Mouse (Mus musculus): ENCODE measurements around the gene Slc12a4. TPM values are rescaled to one million over a fixed set of nuclear protein-coding genes. Genes with fewer than 3 reads are reported as not detected.
"Not testable (repeated sequence)": the region's sequence is repeated elsewhere in the genome, so short reads cannot be mapped to it uniquely, and the experiment has no call there.

The Slc12a4 gene
- polyA plus RNA-seq, 1 experiment from 2014 or later: 19.4 TPM

DNA sequence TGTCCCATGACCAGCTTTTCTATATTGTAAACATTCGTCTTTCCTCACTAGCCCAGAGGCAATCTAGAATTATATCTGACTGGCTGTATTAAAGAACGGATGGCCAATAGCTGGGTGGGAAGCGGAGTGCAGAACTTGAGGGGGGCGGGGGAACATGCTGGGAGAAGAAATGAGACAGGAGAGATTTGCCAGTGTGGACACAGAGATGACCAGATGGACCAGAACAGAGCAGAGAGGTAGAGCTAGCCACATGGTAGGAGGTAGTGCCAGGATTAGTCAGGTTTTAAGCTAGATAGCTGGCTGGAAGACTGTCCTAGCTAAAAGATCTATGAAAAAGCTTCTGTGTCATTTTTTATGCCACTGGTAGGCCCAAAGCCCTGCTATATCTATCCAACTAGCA lies 36.0 kb upstream of the Slc12a4 start:
- H3K4me2 ChIP-seq (ENCODE audit: low read depth, low read length): no peak overlapping the region
- ATAC-seq: no peak
- no peaks in the 10 kb centered on the region for H3K36me3 ChIP-seq (ENCODE audit: control insufficient read depth, insufficient read depth, low read length)
- no peaks in the 10 kb centered on the region for H3K9me3 ChIP-seq (ENCODE audit: control insufficient read depth, low read length)
- H3K4me3 ChIP-seq (ENCODE audit: low read length): no peak overlapping the region
- 83% methylated on average over 4 of the region's 4 CpGs for WGBS
- H3K9ac ChIP-seq (ENCODE audit: low read depth, low read length): no peak overlapping the region
- no peaks in the 10 kb centered on the region for H3K4me1 ChIP-seq (ENCODE audit: control insufficient read depth, insufficient read depth, low read length)
- no peak overlapping the region for H3K27ac ChIP-seq (ENCODE audit: low read length)
- no peaks in the 10 kb centered on the region for H3K27me3 ChIP-seq (replicated peaks; ENCODE audit: control insufficient read depth, insufficient read depth, low read length)

DNA sequence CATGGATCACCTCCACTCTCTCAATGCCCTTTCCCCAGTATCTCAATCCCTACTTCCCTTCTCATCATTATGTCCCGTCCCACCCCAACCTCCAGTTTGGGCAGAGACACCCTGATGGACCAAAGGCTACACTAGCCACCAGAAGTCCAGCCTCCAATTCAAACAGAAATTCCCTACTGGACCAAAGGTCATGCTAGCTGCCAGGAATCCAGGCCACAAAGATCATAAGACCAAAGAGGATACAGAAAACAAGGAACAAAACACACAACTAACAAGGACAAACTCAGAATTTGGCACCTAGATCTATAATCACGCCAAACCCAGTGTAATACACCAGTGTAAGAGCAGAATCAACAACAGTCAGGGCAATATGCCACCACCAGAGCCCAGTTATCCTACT lies 33.1 kb upstream of the Slc12a4 start:
- Histone ChIP-seq H3K4me2 (ENCODE audit: low read depth, low read length) (no peak overlapping the region), H3K4me1 (ENCODE audit: control insufficient read depth, insufficient read depth, low read length) (no peaks in the 10 kb centered on the region), H3K36me3 (ENCODE audit: control insufficient read depth, insufficient read depth, low read length) (no peaks in the 10 kb centered on the region), H3K4me3 (ENCODE audit: low read length) (no peak overlapping the region), H3K27me3 (replicated peaks; ENCODE audit: control insufficient read depth, insufficient read depth, low read length) (no peaks in the 10 kb centered on the region), H3K27ac (ENCODE audit: low read length) (no peak overlapping the region), H3K9ac (ENCODE audit: low read depth, low read length) (no peak overlapping the region), H3K9me3 (ENCODE audit: control insufficient read depth, low read length) (no peaks in the 10 kb centered on the region)
- WGBS: 86% methylated on average over 2 of the region's 2 CpGs
- ATAC-seq: no peak

DNA sequence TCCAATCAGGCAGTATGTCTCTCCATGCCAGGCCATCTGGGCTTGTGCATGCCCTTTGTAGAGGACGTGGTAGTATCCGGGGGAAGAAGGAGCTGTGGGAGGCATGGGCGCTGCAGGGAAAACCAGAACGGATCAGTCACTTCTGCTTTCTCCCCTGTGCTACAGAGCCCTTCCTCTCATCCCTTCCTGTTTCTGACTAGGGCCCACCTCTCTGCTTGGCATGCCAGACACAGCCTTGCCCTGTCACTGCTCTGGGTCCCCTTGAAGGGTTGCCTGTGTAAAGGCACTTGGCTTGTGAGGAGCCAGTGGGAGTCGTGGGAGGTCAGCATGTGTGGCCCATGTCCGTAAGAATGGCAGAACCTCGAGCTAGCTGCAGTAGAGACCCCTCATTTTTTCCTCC lies 30.5 kb upstream of the Slc12a4 start:
- Histone ChIP-seq H3K9me3 (ENCODE audit: control insufficient read depth, low read length) (no peaks in the 10 kb centered on the region), H3K27ac (ENCODE audit: low read length) (no peak overlapping the region), H3K4me1 (ENCODE audit: control insufficient read depth, insufficient read depth, low read length) (peaks cover 2% of the 10 kb centered on the region; the same call in 1 of the 2 replicates), H3K9ac (ENCODE audit: low read depth, low read length) (no peak overlapping the region), H3K36me3 (ENCODE audit: control insufficient read depth, insufficient read depth, low read length) (no peaks in the 10 kb centered on the region), H3K27me3 (replicated peaks; ENCODE audit: control insufficient read depth, insufficient read depth, low read length) (no peaks in the 10 kb centered on the region), H3K4me2 (ENCODE audit: low read depth, low read length) (no peak overlapping the region), H3K4me3 (ENCODE audit: low read length) (no peak overlapping the region)
- WGBS: 69% methylated on average over 7 of the region's 7 CpGs
- no peak for ATAC-seq

DNA sequence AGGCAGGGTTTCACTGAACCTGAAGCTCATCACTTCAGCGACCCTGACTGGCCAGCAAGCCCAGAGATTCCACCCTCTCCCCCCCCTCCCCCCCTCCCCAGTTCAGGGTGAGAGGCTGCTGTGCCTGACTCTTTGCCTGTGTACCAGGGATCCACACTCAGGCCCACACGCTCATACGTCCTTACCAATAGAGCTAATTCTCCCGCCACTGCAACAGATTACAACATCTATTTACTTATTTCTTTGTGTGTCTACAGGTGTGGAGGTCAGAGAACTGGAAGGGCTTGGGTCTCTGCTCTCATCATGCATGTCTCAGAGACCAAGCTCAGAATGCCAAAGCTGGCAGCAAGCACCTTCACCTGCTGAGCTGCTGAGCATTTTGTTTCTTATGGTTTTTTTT lies 27.3 kb upstream of the Slc12a4 start:
- no peaks in the 10 kb centered on the region for H3K36me3 ChIP-seq (ENCODE audit: control insufficient read depth, insufficient read depth, low read length)
- H3K27ac ChIP-seq (ENCODE audit: low read length): no peak overlapping the region
- ATAC-seq: no peak
- H3K4me2 ChIP-seq (ENCODE audit: low read depth, low read length): no peak overlapping the region
- H3K4me3 ChIP-seq (ENCODE audit: low read length): no peak overlapping the region
- WGBS: 59% methylated on average over 4 of the region's 4 CpGs
- H3K9ac ChIP-seq (ENCODE audit: low read depth, low read length): no peak overlapping the region
- H3K27me3 ChIP-seq (replicated peaks; ENCODE audit: control insufficient read depth, insufficient read depth, low read length): no peaks in the 10 kb centered on the region
- H3K4me1 ChIP-seq (ENCODE audit: control insufficient read depth, insufficient read depth, low read length): peaks cover 6% of the 10 kb centered on the region; the same call in 1 of the 2 replicates
- no peaks in the 10 kb centered on the region for H3K9me3 ChIP-seq (ENCODE audit: control insufficient read depth, low read length)

DNA sequence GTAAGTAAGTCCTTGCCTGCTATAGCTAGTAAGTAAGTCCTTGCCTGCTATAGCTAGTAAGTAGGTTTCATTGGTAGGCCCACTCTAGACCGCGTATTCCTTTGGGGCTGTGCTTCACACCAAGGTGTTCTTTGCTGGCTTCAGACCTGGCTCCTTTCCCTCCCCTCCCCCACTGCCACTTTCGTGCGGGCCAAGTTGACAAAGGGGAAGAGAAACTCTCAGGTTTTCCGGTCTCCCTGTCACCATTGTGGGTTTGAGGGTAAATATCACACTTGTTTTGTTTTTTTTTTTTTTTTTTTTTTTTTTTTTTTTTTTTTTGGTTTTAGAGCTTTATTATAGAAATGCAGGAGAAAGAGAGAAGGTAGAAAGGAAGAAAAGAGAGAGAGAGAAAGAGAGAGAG lies 26.6 kb upstream of the Slc12a4 start:
- no peak overlapping the region for H3K4me3 ChIP-seq (ENCODE audit: low read length)
- no peaks in the 10 kb centered on the region for H3K9me3 ChIP-seq (ENCODE audit: control insufficient read depth, low read length)
- H3K4me1 ChIP-seq (ENCODE audit: control insufficient read depth, insufficient read depth, low read length): peaks cover 6% of the 10 kb centered on the region; the same call in 1 of the 2 replicates
- no peak overlapping the region for H3K27ac ChIP-seq (ENCODE audit: low read length)
- WGBS: 61% methylated on average over 5 of the region's 5 CpGs
- no peak overlapping the region for H3K4me2 ChIP-seq (ENCODE audit: low read depth, low read length)
- H3K27me3 ChIP-seq (replicated peaks; ENCODE audit: control insufficient read depth, insufficient read depth, low read length): no peaks in the 10 kb centered on the region
- ATAC-seq: no peak
- H3K9ac ChIP-seq (ENCODE audit: low read depth, low read length): no peak overlapping the region
- H3K36me3 ChIP-seq (ENCODE audit: control insufficient read depth, insufficient read depth, low read length): no peaks in the 10 kb centered on the region

DNA sequence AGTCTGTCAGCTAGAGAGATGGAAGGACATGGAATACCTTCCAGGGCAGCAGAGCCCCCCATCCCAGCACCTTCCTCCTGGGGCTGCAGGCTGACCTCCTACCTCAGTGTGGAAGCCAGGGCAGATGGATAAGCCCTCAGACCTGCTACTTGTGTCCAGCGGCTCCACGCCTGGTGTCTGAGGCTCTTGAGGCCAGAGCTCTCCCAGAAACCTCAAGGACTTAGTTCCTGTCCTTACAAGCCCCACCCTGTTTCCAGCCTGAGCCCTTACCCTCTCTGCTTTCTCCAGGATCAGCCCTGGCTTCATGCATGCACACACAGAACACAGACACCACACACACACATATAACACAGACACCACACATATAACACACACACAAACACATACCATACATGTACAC lies 25.6 kb upstream of the Slc12a4 start:
- ATAC-seq: no peak
- H3K27me3 ChIP-seq (replicated peaks; ENCODE audit: control insufficient read depth, insufficient read depth, low read length): no peaks in the 10 kb centered on the region
- no peak overlapping the region for H3K27ac ChIP-seq (ENCODE audit: low read length)
- H3K4me2 ChIP-seq (ENCODE audit: low read depth, low read length): 0 out of 2 replicates have a peak overlapping the region, but pooled peaks have one; percentile 34
- 59% methylated on average over 2 of the region's 2 CpGs for whole genome bisulfite sequencing
- H3K4me3 ChIP-seq (ENCODE audit: low read length): no peak overlapping the region
- H3K4me1 ChIP-seq (ENCODE audit: control insufficient read depth, insufficient read depth, low read length): peaks cover 6% of the 10 kb centered on the region; the same call in 1 of the 2 replicates
- H3K36me3 ChIP-seq (ENCODE audit: control insufficient read depth, insufficient read depth, low read length): no peaks in the 10 kb centered on the region
- H3K9ac ChIP-seq (ENCODE audit: low read depth, low read length): peak overlapping the region; percentile 26; the same call in 1 of the 2 replicates
- no peaks in the 10 kb centered on the region for H3K9me3 ChIP-seq (ENCODE audit: control insufficient read depth, low read length)

DNA sequence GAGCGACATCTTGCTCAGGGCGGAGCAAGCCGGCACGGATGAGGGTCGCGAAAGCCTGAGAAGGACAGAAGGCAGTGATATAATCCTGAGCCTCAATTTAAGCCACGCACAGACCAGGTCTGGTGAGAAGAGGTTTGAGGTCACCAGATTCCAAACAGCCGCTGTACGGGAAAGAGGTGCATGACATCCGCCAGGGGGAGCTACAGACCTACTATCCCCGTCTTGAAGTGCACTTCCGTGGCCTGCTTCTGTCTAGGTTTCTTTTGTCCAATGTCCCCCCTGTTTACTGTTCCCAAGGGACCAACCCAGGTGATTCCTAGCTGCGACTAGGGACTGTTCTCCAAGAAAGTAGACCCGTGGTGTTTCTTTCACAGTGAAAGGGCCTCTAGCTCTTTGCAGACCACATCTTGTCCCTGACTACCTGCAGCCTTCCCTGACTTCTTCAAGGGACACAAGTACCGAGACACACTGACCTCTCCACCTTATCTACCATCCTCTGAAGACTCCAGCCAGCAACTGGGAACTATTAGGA lies 25.0 kb upstream of the Slc12a4 start, which contains the start of gene Dus2:
Dus2 (plus strand) TSS at position 482 of the 532 bp plus-strand sequence.
- Histone ChIP-seq H3K27ac (ENCODE audit: low read length) (no peak within 1 kb of the TSS), H3K9me3 (ENCODE audit: control insufficient read depth, low read length) (no peaks in the 10 kb centered on the region), H3K4me1 (ENCODE audit: control insufficient read depth, insufficient read depth, low read length) (peaks cover 6% of the 10 kb centered on the region; the same call in 1 of the 2 replicates), H3K4me3 (ENCODE audit: low read length) (0 out of 2 replicates have a peak within 1 kb of the TSS, but pooled peaks have one; percentile 9), H3K4me2 (ENCODE audit: low read depth, low read length) (peak within 1 kb of the TSS; percentile 34; the same call in 1 of the 2 replicates), H3K27me3 (replicated peaks; ENCODE audit: control insufficient read depth, insufficient read depth, low read length) (no peaks in the 10 kb centered on the region), H3K36me3 (ENCODE audit: control insufficient read depth, insufficient read depth, low read length) (no peaks in the 10 kb centered on the region), H3K9ac (ENCODE audit: low read depth, low read length) (peak within 1 kb of the TSS; percentile 51)
- WGBS: 10% methylated on average over 15 of the region's 15 CpGs
- ATAC-seq: peak; percentile 81

DNA sequence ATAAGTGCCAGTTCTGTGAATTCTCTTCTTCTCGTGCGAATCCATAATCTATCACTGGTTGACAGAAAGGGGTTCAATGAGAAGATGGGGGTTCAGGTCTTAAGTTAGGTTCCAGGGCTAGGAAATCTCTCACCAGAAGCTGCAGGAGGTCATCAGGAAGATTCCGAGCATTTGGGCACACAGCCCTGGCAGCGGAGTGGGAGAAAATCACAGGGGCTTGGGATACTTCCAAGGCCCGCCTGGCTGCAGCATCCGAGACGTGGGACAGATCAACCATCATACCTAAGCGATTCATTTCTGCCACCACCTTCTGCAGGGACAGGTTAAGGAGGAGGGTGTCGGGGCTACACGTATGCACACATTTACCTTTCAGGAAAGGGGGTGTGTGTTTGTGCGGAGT lies 22.6 kb upstream of the Slc12a4 start:
- Histone ChIP-seq H3K27ac (ENCODE audit: low read length) (no peak overlapping the region), H3K9me3 (ENCODE audit: control insufficient read depth, low read length) (no peaks in the 10 kb centered on the region), H3K4me1 (ENCODE audit: control insufficient read depth, insufficient read depth, low read length) (peaks cover 6% of the 10 kb centered on the region; the same call in 1 of the 2 replicates), H3K4me3 (ENCODE audit: low read length) (no peak overlapping the region), H3K9ac (ENCODE audit: low read depth, low read length) (no peak overlapping the region), H3K4me2 (ENCODE audit: low read depth, low read length) (no peak overlapping the region), H3K36me3 (ENCODE audit: control insufficient read depth, insufficient read depth, low read length) (no peaks in the 10 kb centered on the region), H3K27me3 (replicated peaks; ENCODE audit: control insufficient read depth, insufficient read depth, low read length) (no peaks in the 10 kb centered on the region)
- no peak for ATAC-seq
- WGBS: 83% methylated on average over 11 of the region's 11 CpGs

DNA sequence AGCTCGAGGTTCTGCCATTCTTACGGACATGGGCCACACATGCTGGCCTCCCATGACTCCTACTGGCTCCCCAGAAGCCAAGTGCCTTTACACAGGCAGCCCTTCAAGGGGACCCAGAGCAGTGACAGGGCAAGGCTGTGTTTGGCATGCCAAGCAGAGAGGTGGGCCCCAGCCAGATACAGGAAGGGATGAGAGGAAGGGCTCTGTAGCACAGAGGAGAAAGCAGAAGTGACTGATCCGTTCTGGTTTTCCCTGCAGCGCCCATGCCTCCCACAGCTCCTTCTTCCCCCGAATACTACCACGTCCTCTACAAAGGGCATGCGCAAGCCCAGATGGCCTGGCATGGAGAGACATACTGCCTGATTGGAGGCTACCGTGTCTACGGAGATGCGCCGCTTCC lies 17.5 kb upstream of the Slc12a4 start:
- H3K27me3 ChIP-seq (replicated peaks; ENCODE audit: control insufficient read depth, insufficient read depth, low read length); H3K4me2 ChIP-seq (ENCODE audit: low read depth, low read length); ATAC-seq; H3K27ac ChIP-seq (ENCODE audit: low read length); H3K9ac ChIP-seq (ENCODE audit: low read depth, low read length); H3K9me3 ChIP-seq (ENCODE audit: control insufficient read depth, low read length); H3K36me3 ChIP-seq (ENCODE audit: control insufficient read depth, insufficient read depth, low read length); H3K4me3 ChIP-seq (ENCODE audit: low read length); H3K4me1 ChIP-seq (ENCODE audit: control insufficient read depth, insufficient read depth, low read length): not testable (repeated sequence)
- WGBS: 76% methylated on average over 11 of the region's 11 CpGs

DNA sequence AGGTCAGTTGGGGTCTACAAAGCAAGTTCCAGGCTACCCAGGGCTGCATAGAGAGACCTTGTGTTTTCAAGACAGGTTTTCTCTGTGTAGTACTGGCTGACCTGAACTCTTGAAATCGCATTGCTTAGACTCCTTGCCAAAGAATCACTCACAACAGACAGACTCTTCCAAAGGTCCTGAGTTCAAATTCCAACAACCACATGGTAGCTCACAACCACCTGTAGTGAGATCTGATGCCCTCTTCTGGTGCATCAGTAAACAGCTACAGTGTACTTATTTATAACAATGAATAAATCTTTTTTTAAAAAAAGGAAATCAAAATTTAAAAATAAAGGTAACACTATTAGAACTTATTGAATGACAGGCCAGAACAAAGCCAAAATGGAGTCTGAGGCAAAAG lies 15.2 kb upstream of the Slc12a4 start:
- Histone ChIP-seq H3K4me3 (ENCODE audit: low read length) (no peak overlapping the region), H3K4me1 (ENCODE audit: control insufficient read depth, insufficient read depth, low read length) (no peaks in the 10 kb centered on the region), H3K9me3 (ENCODE audit: control insufficient read depth, low read length) (no peaks in the 10 kb centered on the region), H3K27me3 (replicated peaks; ENCODE audit: control insufficient read depth, insufficient read depth, low read length) (no peaks in the 10 kb centered on the region), H3K36me3 (ENCODE audit: control insufficient read depth, insufficient read depth, low read length) (no peaks in the 10 kb centered on the region), H3K9ac (ENCODE audit: low read depth, low read length) (no peak overlapping the region), H3K4me2 (ENCODE audit: low read depth, low read length) (no peak overlapping the region), H3K27ac (ENCODE audit: low read length) (no peak overlapping the region)
- 82% methylated on average over 1 of the region's 1 CpGs for WGBS
- ATAC-seq: no peak

All from intestine, embryonic 16.5 days (tissue).